Mouse (Mus musculus): Measurements from ENCODE around the gene Wfdc1.

- no peak for TF ChIP-seq CTCF (IDR thresholded peaks at IDR 0.05; ENCODE audit: borderline replicate concordance, control insufficient read depth, extremely low read depth, insufficient read depth, low read length, poor library complexity)
- TF ChIP-seq POLR2A (IDR thresholded peaks at IDR 0.05; ENCODE audit: control insufficient read depth, extremely low read depth, insufficient read depth, low read length, poor library complexity): no peak
Measured at GRCm38 (mm10) chr8:119646846-119647245, 19.3 kb upstream of the Wfdc1 start.

Measured in thymus, adult 2 months (tissue).